Mouse (Mus musculus) kidney, adult 2 months (tissue): Measurements from ENCODE around the gene Krit1. TPM values are rescaled to one million over a fixed set of nuclear protein-coding genes. Genes with fewer than 3 reads are reported as not detected.
"Not testable (repeated sequence)": the region's sequence is repeated elsewhere in the genome, so short reads cannot be mapped to it uniquely, and the experiment has no call there.

Source experiments
- DNase-seq: peaks from one replicate; pipeline ENCODE4 v3.0.0; 2021
- H3K27ac ChIP-seq: fragments of 200-500 bp; 2 replicates; pipeline ENCODE4 v1.5.1; 2012; ENCODE audit warnings: low read depth, low read length, control low read depth, inconsistent platforms; ENCODE audit not compliant: insufficient read depth
- H3K27me3 ChIP-seq: fragments of 200-500 bp; replicated peaks from 2 replicates; pipeline ENCODE4 v1.6.1; 2012; ENCODE audit warnings: mild to moderate bottlenecking, moderate library complexity, low read length, inconsistent platforms; ENCODE audit not compliant: control insufficient read depth, insufficient read depth
- H3K36me3 ChIP-seq: fragments of 200-500 bp; 2 replicates; pipeline ENCODE4 v1.6.1; 2012; ENCODE audit warnings: mild to moderate bottlenecking, moderate library complexity, low read length, inconsistent platforms; ENCODE audit not compliant: control insufficient read depth, insufficient read depth
- H3K4me1 ChIP-seq: fragments of 200-500 bp; 2 replicates; pipeline ENCODE4 v1.6.1; 2011; ENCODE audit warnings: low read length; ENCODE audit not compliant: control insufficient read depth, insufficient read depth
- H3K4me3 ChIP-seq: fragments of 200-500 bp; 2 replicates; pipeline ENCODE4 v1.5.1; 2011; ENCODE audit warnings: mild to moderate bottlenecking, low read depth, low read length, control low read depth; ENCODE audit not compliant: insufficient read depth
- CTCF ChIP-seq: fragments of 200-500 bp; conservative IDR thresholded peaks from 2 replicates; pipeline ENCODE4 v1.5.1; 2011; ENCODE audit warnings: low read depth, mild to moderate bottlenecking, control low read depth, low read length, moderate library complexity, mixed read lengths; ENCODE audit not compliant: insufficient read depth, insufficient read length
- POLR2A ChIP-seq: fragments of 200-500 bp; IDR thresholded peaks from one replicate; pipeline ENCODE4 v1.6.1; 2011; ENCODE audit warnings: low read depth, low read length, control low read depth
- WGBS: fragments of 180-500 bp; shearing (Covaris S2); methylation state at CpG from one replicate; pipeline ENCODE4 v1.1.7; 2018; 5-methylcytosine and 5-hydroxymethylcytosine counted together
- polyA plus RNA-seq: library from polyadenylated mRNA; depleted of rRNA; stranded (reverse); fragments of >200 nt; gene quantifications from 2 replicates; pipeline ENCODE4 v1.2.3, GENCODE M21; 2012

Krit1 gene
- polyA plus RNA-seq, 1 experiment = 8.3 TPM

GRCm38 (mm10) chr5:3787548-3787947 is 15.4 kb upstream of the Krit1 start:
- Histone ChIP-seq H3K4me1 (peaks cover 7% of the 10 kb centered on the region; the same call in 1 of the 2 replicates), H3K36me3 (no peaks in the 10 kb centered on the region), H3K27ac (no peak overlapping the region), H3K27me3 (no peaks in the 10 kb centered on the region), H3K4me3 (no peak overlapping the region)
- WGBS = 55% methylated on average over 4 of the region's 4 CpGs
- peak; percentile 59 for DNase-seq
- TF ChIP-seq CTCF (no peak), POLR2A (no peak)

GRCm38 (mm10) chr5:3791048-3791447 is 11.9 kb upstream of the Krit1 start:
- TF ChIP-seq CTCF = no peak
- no peak for TF ChIP-seq POLR2A
- H3K27ac ChIP-seq = no peak overlapping the region
- peaks cover 5% of the 10 kb centered on the region; the same call in 1 of the 2 replicates for H3K4me1 ChIP-seq
- no peak overlapping the region for H3K4me3 ChIP-seq
- no peaks in the 10 kb centered on the region for H3K27me3 ChIP-seq
- H3K36me3 ChIP-seq = no peaks in the 10 kb centered on the region
- DNase-seq = no peak

GRCm38 (mm10) chr5:3797101-3797500 is 5.9 kb upstream of the Krit1 start:
- H3K27ac ChIP-seq, H3K36me3 ChIP-seq, H3K27me3 ChIP-seq, H3K4me3 ChIP-seq, H3K4me1 ChIP-seq: not testable (repeated sequence)
- 64% methylated on average over 2 of the region's 2 CpGs for WGBS
- DNase-seq = peak; percentile 80

- H3K27me3 ChIP-seq, H3K36me3 ChIP-seq, H3K4me1 ChIP-seq, H3K4me3 ChIP-seq: not testable (repeated sequence)
- peak; percentile 60 for DNase-seq
- peak overlapping the region; percentile 22; the same call in 1 of the 2 replicates for H3K27ac ChIP-seq
Measured at GRCm38 (mm10) chr5:3798656-3799055, 4.3 kb upstream of the Krit1 start.

- no peaks in the 10 kb centered on the region for H3K36me3 ChIP-seq
- 64% methylated on average over 1 of the region's 1 CpGs for WGBS
- peaks cover 6% of the 10 kb centered on the region; the same call in 1 of the 2 replicates for H3K4me1 ChIP-seq
- H3K27me3 ChIP-seq = no peaks in the 10 kb centered on the region
- TF ChIP-seq POLR2A (no peak), CTCF (no peak)
- DNase-seq = no peak
- H3K27ac ChIP-seq = no peak overlapping the region
- H3K4me3 ChIP-seq = no peak overlapping the region
Measured at GRCm38 (mm10) chr5:3800041-3800440, 2.9 kb upstream of the Krit1 start.

- WGBS = 56% methylated on average over 4 of the region's 4 CpGs
- no peak for DNase-seq
Measured at GRCm38 (mm10) chr5:3800881-3801280, 2.1 kb upstream of the Krit1 start.

GRCm38 (mm10) chr5:3801672-3802432 is 1.1 kb upstream of the Krit1 start:
- Histone ChIP-seq H3K4me3 (peak overlapping the region; percentile 94), H3K27me3 (no peaks in the 10 kb centered on the region), H3K4me1 (peaks cover 6% of the 10 kb centered on the region; the same call in 1 of the 2 replicates), H3K27ac (peak overlapping the region; percentile 88), H3K36me3 (no peaks in the 10 kb centered on the region)
- TF ChIP-seq POLR2A = no peak
- no peak for TF ChIP-seq CTCF
- 5% methylated on average over 18 of the region's 18 CpGs for WGBS
- peak; percentile 72 for DNase-seq

More at GRCm38 (mm10) chr5:3800881-3801280, 2.1 kb upstream of the Krit1 start:
- H3K36me3 ChIP-seq = no peaks in the 10 kb centered on the region
- peak overlapping the region; percentile 22; the same call in 1 of the 2 replicates for H3K4me3 ChIP-seq
- peaks cover 6% of the 10 kb centered on the region; the same call in 1 of the 2 replicates for H3K4me1 ChIP-seq
- no peaks in the 10 kb centered on the region for H3K27me3 ChIP-seq
- TF ChIP-seq CTCF (no peak), POLR2A (no peak)
- peak overlapping the region; percentile 60; the same call in 1 of the 2 replicates for H3K27ac ChIP-seq
